Mouse (Mus musculus): ENCODE results near the gene Macrod2. TPM values are rescaled to one million over a fixed set of nuclear protein-coding genes. Genes with fewer than 3 reads are reported as not detected.

Gene Macrod2
- polyA plus RNA-seq, 1 experiment, result 8.3 TPM

DNA sequence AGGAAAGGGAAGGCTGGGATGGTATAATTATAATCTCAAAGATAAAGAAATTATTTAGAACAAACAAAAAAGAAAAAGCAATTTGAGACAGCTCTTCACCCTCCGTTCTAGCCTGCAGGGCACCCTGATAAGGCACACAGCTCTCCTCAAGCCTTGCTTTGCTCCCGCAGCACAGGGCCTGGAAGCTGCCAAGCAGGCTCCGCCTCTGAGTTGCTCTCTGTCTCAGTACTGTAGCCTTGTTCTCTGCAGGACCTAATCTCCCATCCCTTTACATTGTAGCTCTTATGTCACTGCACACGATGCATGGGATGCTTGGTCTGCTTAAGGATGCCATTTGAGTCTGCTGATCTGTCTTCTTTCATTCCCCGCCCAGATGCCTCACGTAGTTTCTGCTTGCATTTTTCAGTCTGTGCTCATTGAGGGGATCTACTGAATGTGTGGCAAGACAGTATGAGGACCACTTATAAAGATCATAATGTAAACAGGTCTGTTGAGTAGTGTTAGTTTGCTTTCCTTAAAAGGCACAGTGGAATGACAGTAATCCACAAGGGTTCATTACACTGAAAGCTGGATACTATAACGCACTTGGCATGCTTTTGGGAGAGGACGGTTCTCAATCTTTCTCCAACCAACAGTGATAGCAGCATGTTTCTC is 380.5 kb downstream of the Macrod2 start:
- no peaks in the 10 kb centered on the region for H3K4me1 ChIP-seq (ENCODE audit: control insufficient read depth, insufficient read depth, insufficient read length, low read length)
- no peak overlapping the region for H3K4me3 ChIP-seq (ENCODE audit: insufficient read depth, low read depth, low read length)
- H3K27ac ChIP-seq (replicated peaks; ENCODE audit: low read depth, low read length), result no peak overlapping the region

DNA sequence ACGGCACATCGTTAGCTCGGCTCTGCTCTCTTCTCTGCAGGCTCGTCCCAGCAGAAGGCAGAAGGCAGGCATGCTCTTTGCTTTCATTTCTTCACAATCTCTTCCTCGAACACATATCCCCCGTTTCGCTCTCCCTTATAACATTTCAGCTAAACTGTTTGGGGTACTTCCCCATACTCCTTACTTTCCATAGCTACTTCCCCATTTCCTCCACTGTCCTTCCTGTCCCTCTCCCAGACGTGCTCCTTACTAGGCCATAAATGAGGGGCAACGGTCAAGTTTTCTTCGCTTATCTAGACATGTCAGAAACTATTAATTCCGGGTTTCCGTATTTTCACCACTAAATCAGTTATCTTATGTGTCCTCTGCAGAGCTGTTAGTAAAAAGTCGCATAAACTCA is 383.1 kb downstream of the Macrod2 start:
- Histone ChIP-seq H3K4me3 (ENCODE audit: insufficient read depth, low read depth, low read length) (peak overlapping the region; percentile 9), H3K27ac (replicated peaks; ENCODE audit: low read depth, low read length) (no peak overlapping the region), H3K4me1 (ENCODE audit: control insufficient read depth, insufficient read depth, insufficient read length, low read length) (no peaks in the 10 kb centered on the region)

DNA sequence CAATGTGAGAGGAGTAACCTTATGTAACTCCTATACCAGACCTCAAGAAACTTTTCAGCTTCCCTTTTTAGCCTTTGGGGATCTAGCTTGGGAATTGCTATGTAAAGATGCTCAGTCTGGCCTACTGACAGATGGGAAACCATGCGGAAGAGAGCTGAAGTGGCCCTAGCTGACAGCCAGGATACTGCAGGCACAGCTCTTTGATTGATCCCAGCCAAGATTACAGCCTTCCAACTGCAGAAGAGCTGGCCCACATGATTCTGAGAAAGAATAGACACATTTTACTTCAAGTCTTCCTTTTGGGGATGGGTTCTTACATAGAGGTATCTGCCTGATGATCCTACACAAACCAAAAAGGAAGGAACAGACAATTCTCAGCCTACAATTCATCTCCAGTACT is 387.9 kb downstream of the Macrod2 start:
- no peak overlapping the region for H3K4me3 ChIP-seq (ENCODE audit: insufficient read depth, low read depth, low read length)
- H3K27ac ChIP-seq (replicated peaks; ENCODE audit: low read depth, low read length), result no peak overlapping the region
- H3K4me1 ChIP-seq (ENCODE audit: control insufficient read depth, insufficient read depth, insufficient read length, low read length), result no peaks in the 10 kb centered on the region

DNA sequence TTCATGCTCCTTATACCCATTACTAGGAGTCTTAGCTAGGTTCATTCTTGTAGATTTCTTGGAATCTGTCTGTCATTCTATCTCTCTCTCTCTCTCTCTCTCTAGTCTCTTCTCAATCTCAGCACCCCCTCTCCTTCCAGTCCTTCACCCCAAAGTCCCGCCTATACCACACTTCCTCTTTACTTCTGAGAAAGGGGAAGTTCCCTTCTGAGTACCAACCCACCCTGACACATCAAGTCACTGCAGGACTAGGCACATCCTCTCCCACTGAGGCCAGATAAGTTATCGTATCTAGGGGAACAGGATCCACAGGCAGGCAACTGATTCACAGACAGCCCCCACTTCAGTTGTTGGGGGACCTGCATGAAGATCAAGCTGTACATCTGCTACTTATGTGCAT is 389.5 kb downstream of the Macrod2 start:
- Histone ChIP-seq H3K4me1 (ENCODE audit: control insufficient read depth, insufficient read depth, insufficient read length, low read length) (no peaks in the 10 kb centered on the region), H3K27ac (replicated peaks; ENCODE audit: low read depth, low read length) (no peak overlapping the region), H3K4me3 (ENCODE audit: insufficient read depth, low read depth, low read length) (no peak overlapping the region)

DNA sequence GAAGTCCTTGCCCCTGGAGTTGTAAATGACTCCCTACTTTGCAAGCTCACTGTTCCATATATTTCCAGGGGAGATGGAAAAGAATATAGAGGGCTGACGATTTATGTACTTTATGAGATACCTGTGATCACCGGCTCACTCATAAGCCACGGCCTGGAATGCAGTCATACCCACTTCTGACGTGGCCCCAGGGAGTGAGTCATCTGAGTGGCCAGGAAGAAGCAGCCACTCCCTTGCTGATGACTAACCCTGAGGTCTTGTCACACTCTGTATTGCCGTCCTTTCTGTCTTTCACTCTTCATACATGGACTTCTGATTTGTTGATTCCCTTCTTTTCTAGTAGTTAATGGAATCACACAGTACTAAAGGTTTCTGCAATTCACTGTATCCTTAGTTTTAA is 395.3 kb downstream of the Macrod2 start:
- H3K27ac ChIP-seq (replicated peaks; ENCODE audit: low read depth, low read length), result no peak overlapping the region
- no peak overlapping the region for H3K4me3 ChIP-seq (ENCODE audit: insufficient read depth, low read depth, low read length)
- no peaks in the 10 kb centered on the region for H3K4me1 ChIP-seq (ENCODE audit: control insufficient read depth, insufficient read depth, insufficient read length, low read length)

DNA sequence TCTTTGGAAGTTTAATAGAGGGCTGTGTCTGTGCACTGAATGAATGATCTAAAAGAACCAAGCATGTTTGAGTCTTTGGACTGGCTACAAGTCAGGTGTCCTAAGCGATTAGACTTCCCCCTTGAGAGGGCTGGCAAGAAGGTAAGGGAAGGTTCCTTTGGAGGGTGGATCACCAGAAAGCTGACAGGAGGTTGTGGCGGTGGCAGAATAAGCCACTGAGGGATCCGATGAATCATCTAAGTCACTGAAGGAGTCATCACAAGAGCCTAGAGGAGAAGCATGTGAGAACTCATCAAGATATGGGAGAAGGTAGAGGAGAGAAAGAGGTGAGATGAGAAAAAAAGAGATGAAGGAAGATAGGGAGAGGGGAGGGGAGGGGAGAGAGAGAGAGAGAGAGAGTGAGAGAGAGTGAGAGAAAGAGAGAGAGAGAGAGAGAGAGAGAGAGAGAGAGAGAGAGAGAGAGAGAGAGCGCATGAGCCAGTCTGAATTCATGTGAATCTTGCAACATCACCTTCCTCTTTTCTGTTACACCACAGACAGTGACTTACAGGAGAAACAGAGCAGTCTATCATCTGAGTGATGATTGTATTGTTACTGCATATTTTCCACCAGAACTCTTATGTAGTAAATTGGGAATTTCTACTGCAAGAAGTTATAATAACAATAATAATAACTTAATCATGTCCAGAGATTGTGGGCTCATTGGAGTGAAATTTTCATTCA is 398.9 kb downstream of the Macrod2 start:
- no peaks in the 10 kb centered on the region for H3K4me1 ChIP-seq (ENCODE audit: control insufficient read depth, insufficient read depth, insufficient read length, low read length)
- no peak overlapping the region for H3K4me3 ChIP-seq (ENCODE audit: insufficient read depth, low read depth, low read length)
- no peak overlapping the region for H3K27ac ChIP-seq (replicated peaks; ENCODE audit: low read depth, low read length)

DNA sequence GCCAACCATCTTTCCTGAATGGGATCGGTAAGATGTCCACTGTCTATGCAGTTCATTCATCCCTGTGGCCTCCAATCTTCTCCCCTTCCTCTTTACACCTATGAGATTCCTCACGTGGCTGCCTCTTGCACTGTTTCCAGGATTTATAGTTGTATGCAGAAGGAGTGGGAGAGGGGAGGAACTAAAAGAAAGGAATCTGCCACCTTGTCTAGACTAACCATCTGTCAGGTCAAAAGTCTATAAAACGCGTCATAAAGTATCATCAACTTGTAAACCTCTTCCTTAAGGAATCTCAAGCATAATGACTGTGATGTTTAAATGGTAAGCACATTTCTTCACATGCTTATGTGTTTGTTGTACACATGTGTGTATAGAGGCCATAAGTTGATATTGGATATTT is 416.6 kb downstream of the Macrod2 start:
- no peak overlapping the region for H3K27ac ChIP-seq (replicated peaks; ENCODE audit: low read depth, low read length)
- no peak overlapping the region for H3K4me3 ChIP-seq (ENCODE audit: insufficient read depth, low read depth, low read length)
- H3K4me1 ChIP-seq (ENCODE audit: control insufficient read depth, insufficient read depth, insufficient read length, low read length), result no peaks in the 10 kb centered on the region

DNA sequence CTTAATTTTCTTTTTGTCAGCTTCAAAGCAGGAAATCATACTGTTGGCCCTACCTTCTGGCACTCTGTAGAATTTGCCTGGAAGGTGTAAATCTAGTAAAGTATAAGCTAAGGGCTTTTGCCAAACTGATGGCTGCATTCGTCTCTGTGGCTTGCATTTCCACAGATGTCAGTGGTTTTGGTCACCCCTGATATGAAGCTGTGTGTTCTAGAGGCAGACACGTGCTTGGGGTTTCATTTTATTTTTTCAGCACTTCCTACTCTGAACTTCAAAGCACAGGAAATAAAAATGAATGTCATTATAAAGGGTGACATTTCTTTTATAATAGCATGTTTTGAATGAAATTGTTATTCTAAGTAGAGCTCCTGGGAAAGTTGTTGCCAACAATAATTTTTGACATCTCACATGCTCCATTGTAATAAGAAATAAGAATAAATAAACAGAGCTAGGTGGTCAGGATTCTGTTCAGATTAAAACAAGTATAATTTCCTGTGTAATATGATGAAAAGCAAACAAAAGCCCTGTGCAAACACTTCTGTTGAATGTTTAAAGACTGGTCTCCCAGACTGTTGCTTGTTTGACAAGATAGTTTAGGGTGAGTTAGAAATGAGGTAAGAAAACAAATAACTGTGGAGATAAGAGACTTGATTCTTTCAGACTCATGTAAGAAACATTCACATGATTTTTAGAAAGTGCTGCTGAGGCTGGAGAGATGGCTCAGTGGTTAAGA is 424.4 kb downstream of the Macrod2 start:
- no peak overlapping the region for H3K4me3 ChIP-seq (ENCODE audit: insufficient read depth, low read depth, low read length)
- no peak overlapping the region for H3K27ac ChIP-seq (replicated peaks; ENCODE audit: low read depth, low read length)
- no peaks in the 10 kb centered on the region for H3K4me1 ChIP-seq (ENCODE audit: control insufficient read depth, insufficient read depth, insufficient read length, low read length)

DNA sequence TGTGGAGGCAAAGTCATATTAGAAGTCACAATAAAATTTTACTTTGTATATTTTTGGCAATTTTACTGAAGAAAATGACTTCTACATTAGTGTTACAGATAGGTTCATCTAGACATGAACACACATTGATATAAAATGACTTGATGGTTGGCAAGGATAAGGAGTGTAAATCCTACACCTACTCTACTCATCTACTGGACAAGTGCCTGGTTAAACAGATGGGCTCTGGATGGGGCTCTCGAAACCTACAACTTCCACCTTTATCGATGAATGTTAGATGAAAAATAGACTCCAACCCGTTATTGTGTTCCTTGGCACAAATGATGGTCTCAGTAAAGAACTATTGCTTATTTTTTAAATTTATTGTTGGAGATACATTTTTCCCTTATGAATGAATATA is 427.3 kb downstream of the Macrod2 start:
- no peaks in the 10 kb centered on the region for H3K4me1 ChIP-seq (ENCODE audit: control insufficient read depth, insufficient read depth, insufficient read length, low read length)
- H3K27ac ChIP-seq (replicated peaks; ENCODE audit: low read depth, low read length), result no peak overlapping the region
- H3K4me3 ChIP-seq (ENCODE audit: insufficient read depth, low read depth, low read length), result no peak overlapping the region

DNA sequence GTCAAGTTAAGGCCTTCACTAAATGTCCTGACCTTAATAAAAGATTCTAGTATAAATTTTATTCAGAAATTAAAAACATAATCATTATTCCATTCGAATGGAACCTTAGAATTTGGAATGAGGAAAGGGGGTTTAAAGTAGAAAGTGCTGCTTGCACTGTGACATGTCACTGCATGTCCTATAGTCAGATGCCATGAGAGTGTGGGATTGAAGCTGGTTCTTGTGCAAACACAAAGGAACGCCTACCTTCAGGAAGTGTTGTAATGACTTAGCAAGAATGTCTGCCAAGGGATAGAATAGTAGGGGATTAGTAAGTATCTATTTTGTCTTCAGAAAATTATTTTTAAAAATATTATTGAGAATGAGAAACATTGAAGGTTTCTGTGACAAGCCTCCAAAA is 431.1 kb downstream of the Macrod2 start:
- Histone ChIP-seq H3K4me3 (ENCODE audit: insufficient read depth, low read depth, low read length) (no peak overlapping the region), H3K27ac (replicated peaks; ENCODE audit: low read depth, low read length) (no peak overlapping the region), H3K4me1 (ENCODE audit: control insufficient read depth, insufficient read depth, insufficient read length, low read length) (no peaks in the 10 kb centered on the region)

DNA sequence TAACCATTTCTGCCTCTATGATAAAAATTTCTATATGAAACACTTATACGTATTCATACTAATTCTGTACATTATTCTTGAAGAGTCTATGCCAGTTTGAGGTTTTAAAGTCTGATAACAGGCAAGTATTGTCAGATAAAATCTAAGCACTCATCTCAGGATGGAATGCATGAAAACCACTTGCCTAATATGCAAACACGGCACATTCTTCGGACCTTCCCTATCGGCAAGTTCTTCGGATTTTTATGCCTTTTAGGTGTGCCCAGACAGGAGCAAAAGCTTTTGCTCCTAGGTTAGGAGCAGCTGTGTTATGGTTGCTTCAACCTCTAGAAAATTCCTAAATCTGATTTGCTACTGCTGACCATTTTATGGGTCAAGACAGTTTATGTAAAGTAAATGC is 433.8 kb downstream of the Macrod2 start:
- H3K27ac ChIP-seq (replicated peaks; ENCODE audit: low read depth, low read length), result no peak overlapping the region
- H3K4me1 ChIP-seq (ENCODE audit: control insufficient read depth, insufficient read depth, insufficient read length, low read length), result no peaks in the 10 kb centered on the region
- no peak overlapping the region for H3K4me3 ChIP-seq (ENCODE audit: insufficient read depth, low read depth, low read length)

DNA sequence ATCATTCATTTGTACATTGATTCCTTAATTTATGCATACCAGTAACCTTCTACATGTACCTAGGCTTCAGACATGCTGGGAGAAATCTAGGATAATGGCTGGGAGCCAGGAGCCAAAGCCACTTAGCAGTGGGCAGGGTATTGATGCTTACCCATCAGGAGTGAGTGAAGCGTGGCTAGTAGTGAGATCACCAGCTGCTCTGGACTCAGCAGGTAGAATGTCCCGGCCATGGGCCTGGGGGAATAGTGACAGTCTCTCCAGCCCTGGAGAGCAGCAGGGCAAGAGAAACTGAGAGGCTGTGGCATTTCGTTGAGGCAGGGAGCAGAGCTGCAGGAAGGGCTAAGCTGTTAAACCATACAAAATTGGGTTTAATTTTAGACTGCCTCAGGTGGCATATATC is 435.0 kb downstream of the Macrod2 start:
- no peaks in the 10 kb centered on the region for H3K4me1 ChIP-seq (ENCODE audit: control insufficient read depth, insufficient read depth, insufficient read length, low read length)
- H3K4me3 ChIP-seq (ENCODE audit: insufficient read depth, low read depth, low read length), result no peak overlapping the region
- H3K27ac ChIP-seq (replicated peaks; ENCODE audit: low read depth, low read length), result no peak overlapping the region

DNA sequence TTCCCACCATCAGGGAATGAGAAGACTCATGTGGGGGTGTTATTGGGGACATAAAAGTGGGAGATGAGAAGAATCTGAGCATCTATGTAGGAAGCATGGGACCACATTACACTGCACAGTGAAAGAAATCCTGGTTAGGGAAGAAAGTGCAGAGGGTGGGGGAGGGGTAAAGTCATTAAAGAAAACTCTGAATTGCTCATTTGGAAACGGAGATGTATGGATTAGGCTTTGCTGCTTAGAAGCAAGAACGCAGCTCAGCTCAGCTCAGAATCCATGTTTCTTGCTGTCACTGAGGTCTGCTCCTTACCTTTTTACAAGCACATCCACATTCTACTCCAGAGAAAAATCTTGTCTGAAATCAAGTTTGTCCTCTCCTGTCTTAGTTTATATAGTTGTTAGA is 444.3 kb downstream of the Macrod2 start:
- no peak overlapping the region for H3K27ac ChIP-seq (replicated peaks; ENCODE audit: low read depth, low read length)
- H3K4me3 ChIP-seq (ENCODE audit: insufficient read depth, low read depth, low read length), result no peak overlapping the region
- H3K4me1 ChIP-seq (ENCODE audit: control insufficient read depth, insufficient read depth, insufficient read length, low read length), result no peaks in the 10 kb centered on the region; the same call in none of the 2 replicates

DNA sequence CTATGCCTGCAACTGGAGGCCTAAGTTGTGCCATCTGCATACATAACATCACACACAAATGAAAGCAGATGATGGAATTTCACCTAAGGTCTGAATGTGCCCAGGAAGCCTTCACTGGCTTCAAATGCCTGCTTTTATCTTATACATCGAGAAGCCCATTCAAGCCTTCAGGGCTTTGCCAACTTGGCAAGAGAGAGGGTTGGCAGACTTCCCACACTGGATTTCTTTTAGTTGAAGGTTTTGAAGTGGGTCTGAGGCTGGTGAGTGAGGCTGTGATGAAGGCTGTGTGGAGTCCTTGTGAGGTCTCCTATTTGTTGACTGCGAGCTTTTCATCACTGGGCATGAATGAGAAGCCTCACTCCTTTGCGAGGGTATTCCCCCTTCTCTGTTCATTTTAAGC is 444.8 kb downstream of the Macrod2 start:
- H3K27ac ChIP-seq (replicated peaks; ENCODE audit: low read depth, low read length), result no peak overlapping the region
- H3K4me1 ChIP-seq (ENCODE audit: control insufficient read depth, insufficient read depth, insufficient read length, low read length), result no peaks in the 10 kb centered on the region; the same call in none of the 2 replicates
- no peak overlapping the region for H3K4me3 ChIP-seq (ENCODE audit: insufficient read depth, low read depth, low read length)

DNA sequence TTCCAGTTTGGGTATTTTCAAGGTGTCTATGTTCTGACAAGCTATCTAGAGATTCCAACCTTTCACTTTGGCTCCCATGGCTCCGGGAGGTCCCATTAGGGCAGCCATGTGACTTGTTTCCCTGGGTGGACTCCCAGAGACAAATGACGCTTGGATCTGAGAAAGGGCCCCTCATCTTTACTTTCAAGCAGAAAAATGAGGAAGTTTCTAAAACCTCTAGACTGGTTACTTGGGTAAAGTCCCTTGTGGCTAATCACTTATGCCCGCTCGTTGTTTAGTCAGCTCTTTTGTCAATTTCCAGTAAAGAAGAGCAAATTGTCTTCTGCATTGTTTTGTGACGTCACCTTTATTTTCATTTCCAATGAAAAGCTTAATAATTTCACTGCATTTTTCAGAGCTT is 448.9 kb downstream of the Macrod2 start:
- H3K4me1 ChIP-seq (ENCODE audit: control insufficient read depth, insufficient read depth, insufficient read length, low read length), result no peaks in the 10 kb centered on the region; the same call in none of the 2 replicates
- H3K4me3 ChIP-seq (ENCODE audit: insufficient read depth, low read depth, low read length), result no peak overlapping the region
- H3K27ac ChIP-seq (replicated peaks; ENCODE audit: low read depth, low read length), result no peak overlapping the region
